Mouse (Mus musculus) limb, embryonic 14.5 days (tissue): ENCODE results near the gene Cplx3. TPM values are rescaled to one million over a fixed set of nuclear protein-coding genes. Genes with fewer than 3 reads are reported as not detected.

Experiments used
- ATAC-seq: fragments of 200-750 bp; cut with Nextera tagmentation; 2 replicates; pipeline ENCODE4 v1.8.0; 2017; ENCODE audit warnings: low read depth, moderate number of reproducible peaks, moderate TSS enrichment; ENCODE audit not compliant: low FRiP score
- DNase-seq: peaks from one replicate; pipeline ENCODE4 v3.0.0-alpha.2; 2015; ENCODE audit warnings: low spot score
- H3K27ac ChIP-seq: fragments of 300-500 bp; sonication (generic); replicated peaks from 2 replicates; pipeline ENCODE4 v1.5.1; 2014; ENCODE audit warnings: low read depth, mild to moderate bottlenecking, low read length, moderate library complexity, mixed read lengths
- H3K27me3 ChIP-seq: fragments of 300-500 bp; sonication (generic); 2 replicates; pipeline ENCODE4 v1.6.1; 2014; ENCODE audit warnings: low read length, mixed read lengths; ENCODE audit not compliant: control insufficient read depth, insufficient read depth
- H3K36me3 ChIP-seq: fragments of 300-500 bp; sonication (generic); 2 replicates; pipeline ENCODE4 v1.6.1; 2014; ENCODE audit warnings: mild to moderate bottlenecking, low read length, moderate library complexity, mixed read lengths; ENCODE audit not compliant: control insufficient read depth, insufficient read depth
- H3K4me1 ChIP-seq: fragments of 300-500 bp; sonication (generic); 2 replicates; pipeline ENCODE4 v1.6.1; 2014; ENCODE audit warnings: antibody characterized with exemption, low read length, mixed read lengths; ENCODE audit not compliant: control insufficient read depth, insufficient read depth
- H3K4me2 ChIP-seq: fragments of 300-500 bp; sonication (generic); replicated peaks from 2 replicates; pipeline ENCODE4 v1.6.1; 2014; ENCODE audit warnings: low read depth, mild to moderate bottlenecking, low read length, moderate library complexity; ENCODE audit not compliant: severe bottlenecking
- H3K4me3 ChIP-seq: fragments of 300-500 bp; sonication (generic); replicated peaks from 2 replicates; pipeline ENCODE4 v1.5.1; 2014; ENCODE audit warnings: low read length
- H3K9ac ChIP-seq: fragments of 300-500 bp; sonication (generic); 2 replicates; pipeline ENCODE4 v1.6.1; 2014; ENCODE audit warnings: mild to moderate bottlenecking, low read depth, low read length, moderate library complexity; ENCODE audit not compliant: severe bottlenecking
- H3K9me3 ChIP-seq: fragments of 300-500 bp; sonication (generic); 2 replicates; pipeline ENCODE4 v1.6.1; 2016; ENCODE audit warnings: low read length; ENCODE audit not compliant: control insufficient read depth
- POLR2A ChIP-seq: fragments of 200-500 bp; IDR thresholded peaks from 2 replicates; pipeline ENCODE4 v1.8.0; 2012; ENCODE audit warnings: inconsistent platforms, mild to moderate bottlenecking, moderate library complexity, borderline replicate concordance; ENCODE audit not compliant: insufficient read depth, insufficient read length; ENCODE audit errors: extremely low read depth
- WGBS: fragments of 180-500 bp; shearing (Covaris S2); extraction: QIAGEN DNeasy Blood & Tissue Kit; methylation state at CpG from one replicate; pipeline ENCODE4 v1.1.7; 2014; 5-methylcytosine and 5-hydroxymethylcytosine counted together
- polyA plus RNA-seq, 2 experiments: library from polyadenylated mRNA; depleted of rRNA in 1 of 2; stranded (reverse) in 1 of 2; unstranded in 1 of 2; fragments of >200 nt; fragmentation: Nextera tagmentation in 1 of 2; extraction: Ambion mirVana in 1 of 2; gene quantifications; 2 replicates each; pipeline versions ENCODE4 v1.2.1 to v1.2.3; 2012 to 2014

Gene Cplx3
- polyA plus RNA-seq, 2 experiments = not detected

DNA sequence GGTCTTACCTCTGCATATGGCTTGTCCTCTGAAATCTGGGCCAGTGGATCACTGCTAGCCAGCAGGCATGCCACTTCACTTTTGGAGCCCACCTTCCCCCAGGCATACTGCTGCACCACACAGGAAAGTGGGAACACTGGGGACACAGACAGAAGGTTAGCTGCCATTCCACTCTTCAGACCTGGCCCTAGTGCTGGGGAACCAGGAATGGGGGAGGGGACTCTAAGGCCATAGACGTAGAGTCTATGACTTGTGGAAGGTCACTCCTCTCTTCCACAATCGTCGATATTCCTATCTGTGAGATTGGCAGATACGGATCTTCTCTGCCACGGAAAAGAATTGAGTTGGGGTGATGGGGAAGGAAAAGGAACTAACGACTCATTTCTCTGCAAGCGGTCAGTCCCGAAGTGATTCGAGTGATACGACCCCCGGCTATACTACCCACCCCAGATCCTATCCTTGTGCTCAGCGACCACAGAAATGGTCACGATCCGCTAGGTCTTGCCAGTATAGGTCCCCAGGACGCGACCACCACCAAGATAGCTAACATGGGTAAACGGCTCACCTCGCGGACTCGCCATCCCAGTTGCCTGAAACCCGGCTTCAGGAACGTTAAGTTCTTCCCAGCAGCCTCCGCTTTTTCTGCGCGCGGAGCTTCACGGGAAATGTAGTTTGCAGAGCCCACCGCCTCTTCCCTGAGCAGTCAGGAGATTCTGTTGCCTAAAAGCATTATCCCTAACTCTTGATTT is 53.8 kb downstream of the Cplx3 start, which contains the start of gene Mpi:
Gene Mpi, minus strand, starts transcription at position 625 of the 749 bp plus-strand sequence.
- Histone ChIP-seq H3K9me3 (no peaks in the 10 kb centered on the region), H3K27ac (0 out of 2 replicates have a peak within 1 kb of the TSS, but pooled peaks have one; percentile 10), H3K4me1 (peaks cover 6% of the 10 kb centered on the region; the same call in 1 of the 2 replicates), H3K9ac (peak within 1 kb of the TSS; percentile 71), H3K27me3 (no peaks in the 10 kb centered on the region), H3K36me3 (peaks cover 29% of the 10 kb centered on the region), H3K4me2 (peak within 1 kb of the TSS; percentile 75), H3K4me3 (peak within 1 kb of the TSS; percentile 61)
- DNase-seq (peak; percentile 71), ATAC-seq (peak; percentile 74; the same call in 1 of the 2 replicates)
- no peak for TF ChIP-seq POLR2A
- WGBS = under 1% methylated on average over 28 of the region's 28 CpGs

DNA sequence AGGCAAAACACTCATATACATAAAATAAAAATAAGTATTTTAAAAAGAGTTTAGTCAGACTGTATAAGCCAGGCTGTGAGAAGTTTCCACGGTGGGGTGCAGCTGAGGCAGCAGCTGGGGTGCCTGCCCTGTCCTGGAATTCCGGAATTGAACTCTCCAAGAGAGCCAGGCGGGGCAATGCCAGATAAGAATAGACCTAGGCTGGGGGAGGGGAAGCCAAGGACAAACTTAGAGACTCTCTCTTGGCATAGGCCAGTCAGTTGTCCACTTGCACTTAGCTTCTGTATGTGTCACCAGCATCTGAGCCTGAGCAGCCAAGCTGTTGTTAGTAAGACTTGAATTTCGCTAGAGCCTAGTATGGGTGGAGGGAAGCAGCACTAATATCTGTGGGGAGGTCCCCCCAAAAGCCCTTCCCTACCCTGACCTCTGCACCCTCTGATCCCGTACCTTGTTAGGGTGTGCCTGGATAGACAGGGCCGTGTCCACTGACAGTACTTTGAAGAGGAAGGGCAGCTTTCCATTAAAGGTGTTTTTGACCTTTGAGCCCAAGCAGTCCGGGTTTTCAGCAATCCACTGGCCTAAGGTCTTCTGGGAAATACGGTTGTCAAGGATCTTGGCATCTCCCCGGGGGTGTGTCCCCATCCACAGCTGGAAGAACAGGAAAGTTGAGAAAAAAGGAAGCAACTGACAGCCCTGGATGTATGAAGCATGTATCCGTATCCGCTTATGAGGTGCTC is 55.8 kb downstream of the Cplx3 start:
- H3K27me3 ChIP-seq = no peaks in the 10 kb centered on the region
- no peak overlapping the region for H3K4me3 ChIP-seq
- H3K9me3 ChIP-seq = no peaks in the 10 kb centered on the region
- no peak for TF ChIP-seq POLR2A
- H3K9ac ChIP-seq = no peak overlapping the region
- ATAC-seq (no peak), DNase-seq (no peak)
- H3K27ac ChIP-seq = no peak overlapping the region
- no peak overlapping the region for H3K4me2 ChIP-seq
- 87% methylated on average over 11 of the region's 11 CpGs for WGBS
- peaks cover 48% of the 10 kb centered on the region for H3K36me3 ChIP-seq
- H3K4me1 ChIP-seq = peaks cover 6% of the 10 kb centered on the region; the same call in 1 of the 2 replicates

Other genes with a start within 250 kb of the Cplx3 start
- gene Ppcdc, start 166.2 kb downstream of the Cplx3 start, polyA plus RNA-seq (2012; rRNA removed) = 32.1 and 32.8 TPM in 2 replicates
- 22.1 and 27.5 TPM in 2 replicates for gene Ppcdc, start 166.2 kb downstream of the Cplx3 start, polyA plus RNA-seq (2014; fragmentation: Nextera tagmentation; extraction: Ambion mirVana)
- gene Scamp5, start 138.2 kb downstream of the Cplx3 start, polyA plus RNA-seq (2012; rRNA removed) = 33.8 and 45.3 TPM in 2 replicates
- 10.0 and 12.5 TPM in 2 replicates for gene Scamp5, start 138.2 kb downstream of the Cplx3 start, polyA plus RNA-seq (2014; fragmentation: Nextera tagmentation; extraction: Ambion mirVana)
- gene Rpp25, start 102.3 kb downstream of the Cplx3 start, polyA plus RNA-seq (2012; rRNA removed) = 0.60 and 0.74 TPM in 2 replicates
- gene Rpp25, start 102.3 kb downstream of the Cplx3 start, polyA plus RNA-seq (2014; fragmentation: Nextera tagmentation; extraction: Ambion mirVana) = 0.94 and 1.5 TPM in 2 replicates
- 168 and 174 TPM in 2 replicates for gene Cox5a, start 85.0 kb downstream of the Cplx3 start, polyA plus RNA-seq (2012; rRNA removed)
- gene Cox5a, start 85.0 kb downstream of the Cplx3 start, polyA plus RNA-seq (2014; fragmentation: Nextera tagmentation; extraction: Ambion mirVana) = 436 and 466 TPM in 2 replicates
- gene Fam219b, start 68.8 kb downstream of the Cplx3 start, polyA plus RNA-seq (2012; rRNA removed) = 16.2 and 19.0 TPM in 2 replicates
- 25.2 and 27.0 TPM in 2 replicates for gene Fam219b, start 68.8 kb downstream of the Cplx3 start, polyA plus RNA-seq (2014; fragmentation: Nextera tagmentation; extraction: Ambion mirVana)
- 51.0 and 55.6 TPM in 2 replicates for gene Mpi, start 53.5 kb downstream of the Cplx3 start, polyA plus RNA-seq (2012; rRNA removed)
- gene Mpi, start 53.5 kb downstream of the Cplx3 start, polyA plus RNA-seq (2014; fragmentation: Nextera tagmentation; extraction: Ambion mirVana) = 34.4 and 37.5 TPM in 2 replicates
- 75.3 and 99.2 TPM in 2 replicates for gene Scamp2, start 45.3 kb downstream of the Cplx3 start, polyA plus RNA-seq (2012; rRNA removed)
- 81.7 and 82.5 TPM in 2 replicates for gene Scamp2, start 45.3 kb downstream of the Cplx3 start, polyA plus RNA-seq (2014; fragmentation: Nextera tagmentation; extraction: Ambion mirVana)
- 41.7 and 47.2 TPM in 2 replicates for gene Ulk3, start 16.8 kb downstream of the Cplx3 start, polyA plus RNA-seq (2012; rRNA removed)
- gene Ulk3, start 16.8 kb downstream of the Cplx3 start, polyA plus RNA-seq (2014; fragmentation: Nextera tagmentation; extraction: Ambion mirVana) = 13.1 and 13.8 TPM in 2 replicates
- gene Lman1l, start 14.5 kb upstream of the Cplx3 start, polyA plus RNA-seq (2012; rRNA removed) = 0.09 TPM in 1 of 2 replicates, not detected in the other
- not detected in 2 replicates for gene Lman1l, start 14.5 kb upstream of the Cplx3 start, polyA plus RNA-seq (2014; fragmentation: Nextera tagmentation; extraction: Ambion mirVana)
- gene Csk, start 47.4 kb upstream of the Cplx3 start, polyA plus RNA-seq (2012; rRNA removed) = 88.5 and 91.4 TPM in 2 replicates
- gene Csk, start 47.4 kb upstream of the Cplx3 start, polyA plus RNA-seq (2014; fragmentation: Nextera tagmentation; extraction: Ambion mirVana) = 28.1 and 29.7 TPM in 2 replicates
- gene Cyp1a2, start 77.4 kb upstream of the Cplx3 start, polyA plus RNA-seq (2012; rRNA removed) = not detected in 2 replicates
- gene Cyp1a2, start 77.4 kb upstream of the Cplx3 start, polyA plus RNA-seq (2014; fragmentation: Nextera tagmentation; extraction: Ambion mirVana) = not detected in 2 replicates
- 0.03 and 0.04 TPM in 2 replicates for gene Cyp1a1, start 81.6 kb upstream of the Cplx3 start, polyA plus RNA-seq (2012; rRNA removed)
- gene Cyp1a1, start 81.6 kb upstream of the Cplx3 start, polyA plus RNA-seq (2014; fragmentation: Nextera tagmentation; extraction: Ambion mirVana) = not detected in 2 replicates
- 21.0 and 24.4 TPM in 2 replicates for gene Edc3, start 102.3 kb upstream of the Cplx3 start, polyA plus RNA-seq (2012; rRNA removed)
- gene Edc3, start 102.3 kb upstream of the Cplx3 start, polyA plus RNA-seq (2014; fragmentation: Nextera tagmentation; extraction: Ambion mirVana) = 25.7 and 27.7 TPM in 2 replicates
- gene Clk3, start 159.6 kb upstream of the Cplx3 start, polyA plus RNA-seq (2012; rRNA removed) = 133 and 146 TPM in 2 replicates
- gene Clk3, start 159.6 kb upstream of the Cplx3 start, polyA plus RNA-seq (2014; fragmentation: Nextera tagmentation; extraction: Ambion mirVana) = 56.1 and 76.3 TPM in 2 replicates
- gene Arid3b, start 230.5 kb upstream of the Cplx3 start, polyA plus RNA-seq (2012; rRNA removed) = 6.6 and 8.9 TPM in 2 replicates
- 2.9 and 6.3 TPM in 2 replicates for gene Arid3b, start 230.5 kb upstream of the Cplx3 start, polyA plus RNA-seq (2014; fragmentation: Nextera tagmentation; extraction: Ambion mirVana)